ENCODE assay signal across 13 mouse cellular contexts in genomic region chrX:133655876-133656538, GRCm38 (mm10). TPM values are rescaled to one million over a fixed set of nuclear protein-coding genes. Genes with fewer than 3 reads are reported as not detected.
DNase-seq lines count a peak whose midpoint lies in the region; ATAC-seq and TF ChIP-seq lines count a peak whose summit lies in the region.
"Had no signal": no experiment of that assay in that cellular context is flagged by ENCODE, and none has a peak within 500 bp of the region (broad histone marks: within the 10 kb centered on the region; RNA-seq: fewer than 3 reads in every experiment).

No protein-coding gene starts in this region.

- peak; percentile 47 for DNase-seq in lung, embryonic 14.5 days
- no peak for DNase-seq in lung, adult 2 months
- peak; percentile 22 for DNase-seq in brain, adult 2 months (ENCODE audit: low read depth, low spot score)
- peak; percentile 39 for DNase-seq in forebrain, embryonic 10.5 days (ENCODE audit: extremely low spot score, low spot score)
- DNase-seq in left cerebral cortex, adult 8-10 months (ENCODE audit: low spot score in 2 of 2), result no peak
- no peak for DNase-seq in right cerebral cortex, postnatal 14 days
- DNase-seq: adrenal gland, adult 8-10 months; cerebellum, postnatal 14 days; layer of hippocampus, adult 9-11 months; thymus, postnatal 36 days had no signal

- H3K9ac ChIP-seq in lung, embryonic 14.5 days, result no peak overlapping the region
- H3K9ac ChIP-seq in limb, embryonic 13.5 days, result no peak overlapping the region

- no peaks in the 10 kb centered on the region for H3K27me3 ChIP-seq in lung, embryonic 14.5 days (ENCODE audit: insufficient read depth, low read length)
- peaks cover 72% of the 10 kb centered on the region for H3K27me3 ChIP-seq in forebrain, embryonic 10.5 days (ENCODE audit: poor library complexity, severe bottlenecking)
- H3K27me3 ChIP-seq in limb, embryonic 13.5 days, result peaks cover 11% of the 10 kb centered on the region; the same call in 1 of the 2 replicates

- H3K36me3 ChIP-seq in lung, embryonic 14.5 days (ENCODE audit: insufficient read depth), result no peaks in the 10 kb centered on the region
- H3K36me3 ChIP-seq in forebrain, embryonic 10.5 days (replicated peaks), result no peaks in the 10 kb centered on the region
- H3K36me3 ChIP-seq in limb, embryonic 13.5 days, result no peaks in the 10 kb centered on the region
- H3K36me3 ChIP-seq: G1E had no signal

- no peak overlapping the region for H3K4me2 ChIP-seq in lung, embryonic 14.5 days
- 0 out of 2 replicates have a peak overlapping the region, but pooled peaks have one; percentile 7 for H3K4me2 ChIP-seq in limb, embryonic 13.5 days (replicated peaks)

- WGBS in lung, embryonic 14.5 days, result 48% methylated on average over 11 of the region's 11 CpGs
- 62% methylated on average over 11 of the region's 11 CpGs for WGBS in lung, adult 2 months
- WGBS in forebrain, embryonic 10.5 days, result 35% methylated on average over 11 of the region's 11 CpGs
- 46% methylated on average over 11 of the region's 11 CpGs for WGBS in limb, embryonic 13.5 days

- TF ChIP-seq POLR2A in lung, adult 2 months (IDR thresholded peaks at IDR 0.05; ENCODE audit: borderline replicate concordance, extremely low read depth, low read depth, low read length), result no peak

- no peak overlapping the region for H3K27ac ChIP-seq in lung, embryonic 14.5 days (ENCODE audit: low read depth)
- peak overlapping the region; percentile 76 for H3K27ac ChIP-seq in forebrain, embryonic 10.5 days
- H3K27ac ChIP-seq in limb, embryonic 13.5 days, result no peak overlapping the region

- H3K4me3 ChIP-seq in lung, embryonic 14.5 days (ENCODE audit: low read depth, low read length), result no peak overlapping the region
- H3K4me3 ChIP-seq in lung, adult 2 months (replicated peaks; ENCODE audit: extremely low read depth, low read depth, low read length), result no peak overlapping the region
- no peak overlapping the region for H3K4me3 ChIP-seq in forebrain, embryonic 10.5 days
- no peak overlapping the region for H3K4me3 ChIP-seq in limb, embryonic 13.5 days

- H3K9me3 ChIP-seq in lung, embryonic 14.5 days (ENCODE audit: low read depth, low read length), result no peaks in the 10 kb centered on the region
- H3K9me3 ChIP-seq in forebrain, embryonic 10.5 days, result no peaks in the 10 kb centered on the region
- no peaks in the 10 kb centered on the region for H3K9me3 ChIP-seq in limb, embryonic 13.5 days
- H3K9me3 ChIP-seq: G1E had no signal

- TF ChIP-seq CTCF in lung, embryonic 14.5 days (IDR thresholded peaks at IDR 0.05; ENCODE audit: low read depth), result no peak
- TF ChIP-seq CTCF in lung, adult 2 months (IDR thresholded peaks at IDR 0.05; ENCODE audit: insufficient read depth, low read length), result no peak

- peak; percentile 74; the same call in 1 of the 2 replicates for ATAC-seq in lung, embryonic 14.5 days (ENCODE audit: insufficient read depth)
- ATAC-seq in limb, embryonic 13.5 days (ENCODE audit: low FRiP score, low read depth), result no peak

- H3K4me1 ChIP-seq in lung, embryonic 14.5 days (ENCODE audit: insufficient read depth), result no peaks in the 10 kb centered on the region
- no peaks in the 10 kb centered on the region for H3K4me1 ChIP-seq in lung, adult 2 months (ENCODE audit: control insufficient read depth, insufficient read depth, low read length)
- peaks cover 62% of the 10 kb centered on the region for H3K4me1 ChIP-seq in forebrain, embryonic 10.5 days
- H3K4me1 ChIP-seq in limb, embryonic 13.5 days, result 0 out of 2 replicates have a peak, but pooled peaks cover 4% of the 10 kb centered on the region

RNA-seq across cellular contexts. Expression of gene Pcdh19, which starts 32.8 kb away (rescaled TPM):
- 1.2 and 1.9 TPM in 2 replicates for polyA plus RNA-seq in lung, embryonic 14.5 days (2014; fragmentation: Nextera tagmentation; extraction: Ambion mirVana)
- 0.77 and 1.1 TPM in 2 replicates for polyA plus RNA-seq in lung, adult 2 months (2012; rRNA removed)
- 12.1 and 12.3 TPM in 2 replicates for polyA plus RNA-seq in forebrain, embryonic 10.5 days (2016; fragmentation: Nextera tagmentation; extraction: Ambion mirVana)
- polyA plus RNA-seq in limb, embryonic 13.5 days (2015; fragmentation: Nextera tagmentation; extraction: Ambion mirVana), result 5.1 and 6.7 TPM in 2 replicates
- total RNA-seq in left cerebral cortex, adult 8-10 months (2022), result 10 to 100 TPM; 24.8 to 35.4 (median 25.8) TPM
- total RNA-seq: neutrophil, adult 5-6 weeks had no signal
- polyA plus RNA-seq: G1E had no signal

Comparison
In these comparisons a context has a peak if more than half of its experiments do, and no peak if none do; other contexts are left out.
1. DNase-seq: peak in lung, embryonic 14.5 days (single experiment), brain, adult 2 months (single experiment) and forebrain, embryonic 10.5 days (single experiment); none in lung, adult 2 months (single experiment), left cerebral cortex, adult 8-10 months (0 of 2) and right cerebral cortex, postnatal 14 days (single experiment).